In genomic region chr13:112986451-112986950, GRCm38 (mm10) we compare ENCODE assay signal across 9 mouse cellular contexts. TPM values are rescaled to one million over a fixed set of nuclear protein-coding genes. Genes with fewer than 3 reads are reported as not detected.
A peak's percentile ranks its signal among the peaks of the same experiment; 100 is the strongest.
DNase-seq lines count a peak whose midpoint lies in the region; ATAC-seq and TF ChIP-seq lines count a peak whose summit lies in the region.
"Had no signal": no experiment of that assay in that cellular context is flagged by ENCODE, and none has a peak within 500 bp of the region (broad histone marks: within the 10 kb centered on the region; RNA-seq: fewer than 3 reads in every experiment).

No protein-coding gene starts in this region.

- TF ChIP-seq EP300 in stomach, postnatal 0 days (optimal IDR thresholded peaks at IDR 0.05): no peak

- peak overlapping the region; percentile 97; the same call in 1 of the 2 replicates for H3K4me2 ChIP-seq in stomach, embryonic 14.5 days (replicated peaks; ENCODE audit: low read depth, low read length)
- H3K4me2 ChIP-seq in stomach, postnatal 0 days (replicated peaks; ENCODE audit: low read depth): no peak overlapping the region
- H3K4me2 ChIP-seq in limb, embryonic 11.5 days (ENCODE audit: low read depth, severe bottlenecking): peak overlapping the region; percentile 77
- peak overlapping the region; percentile 96; the same call in 1 of the 2 replicates for H3K4me2 ChIP-seq in neural tube, embryonic 14.5 days (ENCODE audit: low read depth, low read length)

- peaks cover 39% of the 10 kb centered on the region for H3K27me3 ChIP-seq in stomach, embryonic 14.5 days (ENCODE audit: control insufficient read depth, insufficient read depth, low read length)
- H3K27me3 ChIP-seq in stomach, postnatal 0 days (ENCODE audit: control insufficient read depth, insufficient read depth, low read length): peaks cover 8% of the 10 kb centered on the region; the same call in 1 of the 2 replicates
- H3K27me3 ChIP-seq in limb, embryonic 11.5 days (ENCODE audit: control insufficient read depth, insufficient read depth, low read length): peaks cover 54% of the 10 kb centered on the region
- H3K27me3 ChIP-seq in neural tube, embryonic 14.5 days (ENCODE audit: control insufficient read depth, insufficient read depth, low read length): peaks cover 42% of the 10 kb centered on the region

- peaks cover 19% of the 10 kb centered on the region; the same call in 1 of the 2 replicates for H3K4me1 ChIP-seq in stomach, embryonic 14.5 days (ENCODE audit: control insufficient read depth, insufficient read depth, low read length)
- H3K4me1 ChIP-seq in stomach, postnatal 0 days (replicated peaks; ENCODE audit: control insufficient read depth, insufficient read depth): peaks cover 5% of the 10 kb centered on the region; the same call in 1 of the 2 replicates
- peaks cover 31% of the 10 kb centered on the region for H3K4me1 ChIP-seq in limb, embryonic 11.5 days (ENCODE audit: control insufficient read depth, insufficient read depth, low read length)
- peaks cover 13% of the 10 kb centered on the region for H3K4me1 ChIP-seq in neural tube, embryonic 14.5 days (ENCODE audit: control insufficient read depth, insufficient read depth, low read length)

- intact Hi-C loops in gastrocnemius, postnatal 14 days (cut with DNase I; ENCODE audit: low total_unique reads): no loop called here

- no peak for ATAC-seq in stomach, embryonic 14.5 days (ENCODE audit: insufficient number of reproducible peaks, insufficient read depth, low FRiP score, low read depth)
- no peak for ATAC-seq in stomach, postnatal 0 days (ENCODE audit: low FRiP score, low TSS enrichment)
- no peak for ATAC-seq in limb, embryonic 11.5 days (ENCODE audit: insufficient number of reproducible peaks, low FRiP score, low TSS enrichment, low read depth)
- no peak for ATAC-seq in neural tube, embryonic 14.5 days (ENCODE audit: low read depth)

- DNase-seq in embryo, embryonic 10.5 days (ENCODE audit: low spot score): peak; percentile 44
- no peak for DNase-seq in embryo, embryonic 10 days (ENCODE audit: low spot score)
- DNase-seq in stomach, postnatal 0 days (ENCODE audit: low spot score): no peak
- peak; percentile 39 for DNase-seq in limb, embryonic 11.5 days (ENCODE audit: low spot score)
- no peak for DNase-seq in cerebellum, postnatal 14 days
- no peak for DNase-seq in gastrocnemius, postnatal 14 days

- H3K27ac ChIP-seq in stomach, embryonic 14.5 days (ENCODE audit: low read length): no peak overlapping the region
- no peak overlapping the region for H3K27ac ChIP-seq in stomach, postnatal 0 days (replicated peaks)
- H3K27ac ChIP-seq in limb, embryonic 11.5 days (replicated peaks; ENCODE audit: low read depth, low read length): no peak overlapping the region
- H3K27ac ChIP-seq in neural tube, embryonic 14.5 days (ENCODE audit: low read depth, low read length): no peak overlapping the region

- H3K4me3 ChIP-seq in stomach, embryonic 14.5 days (ENCODE audit: low read depth, low read length): 0 out of 2 replicates have a peak overlapping the region, but pooled peaks have one; percentile 46
- H3K4me3 ChIP-seq in stomach, postnatal 0 days (ENCODE audit: low read depth, low read length): no peak overlapping the region
- peak overlapping the region; percentile 44; the same call in 1 of the 2 replicates for H3K4me3 ChIP-seq in limb, embryonic 11.5 days (ENCODE audit: low read depth, low read length)
- H3K4me3 ChIP-seq in neural tube, embryonic 14.5 days (ENCODE audit: low read depth, low read length): no peak overlapping the region

- WGBS in stomach, embryonic 14.5 days: 2% methylated on average over 17 of the region's 17 CpGs
- WGBS in stomach, postnatal 0 days: 4% methylated on average over 17 of the region's 17 CpGs
- WGBS in limb, embryonic 11.5 days: 1% methylated on average over 17 of the region's 17 CpGs
- WGBS in neural tube, embryonic 14.5 days: under 1% methylated on average over 17 of the region's 17 CpGs

- no peak for TF ChIP-seq CTCF in stomach, postnatal 0 days (IDR thresholded peaks at IDR 0.05; ENCODE audit: low read depth)

- no peaks in the 10 kb centered on the region for H3K36me3 ChIP-seq in stomach, embryonic 14.5 days (ENCODE audit: control insufficient read depth, insufficient read depth, low read length)
- no peaks in the 10 kb centered on the region for H3K36me3 ChIP-seq in stomach, postnatal 0 days (ENCODE audit: control insufficient read depth, insufficient read depth, low read length)
- no peaks in the 10 kb centered on the region for H3K36me3 ChIP-seq in limb, embryonic 11.5 days (ENCODE audit: control insufficient read depth, insufficient read depth, low read length)
- H3K36me3 ChIP-seq in neural tube, embryonic 14.5 days (ENCODE audit: control insufficient read depth, insufficient read depth, low read length): no peaks in the 10 kb centered on the region

- H3K9ac ChIP-seq in stomach, embryonic 14.5 days (replicated peaks; ENCODE audit: low read depth, low read length): no peak overlapping the region
- H3K9ac ChIP-seq in stomach, postnatal 0 days (ENCODE audit: low read length): no peak overlapping the region
- no peak overlapping the region for H3K9ac ChIP-seq in limb, embryonic 11.5 days (ENCODE audit: low read length)
- no peak overlapping the region for H3K9ac ChIP-seq in neural tube, embryonic 14.5 days (replicated peaks; ENCODE audit: low read depth, low read length)

- H3K9me3 ChIP-seq in stomach, embryonic 14.5 days (ENCODE audit: control insufficient read depth, low read depth, low read length): no peaks in the 10 kb centered on the region
- no peaks in the 10 kb centered on the region for H3K9me3 ChIP-seq in stomach, postnatal 0 days (ENCODE audit: control insufficient read depth, low read length)
- no peaks in the 10 kb centered on the region for H3K9me3 ChIP-seq in limb, embryonic 11.5 days (ENCODE audit: control insufficient read depth, low read length)
- no peaks in the 10 kb centered on the region for H3K9me3 ChIP-seq in neural tube, embryonic 14.5 days (ENCODE audit: control insufficient read depth, low read length)

RNA-seq across cellular contexts. Expression of gene Ccno, which starts 1.1 kb away (rescaled TPM):
- 0.35 and 0.67 TPM in 2 replicates for polyA plus RNA-seq in stomach, embryonic 14.5 days (2014; fragmentation: Nextera tagmentation; extraction: Ambion mirVana)
- polyA plus RNA-seq in stomach, postnatal 0 days (2015; fragmentation: Nextera tagmentation; extraction: Ambion mirVana): 0.21 and 0.41 TPM in 2 replicates
- 0.15 TPM in 1 of 2 replicates, not detected in the other for polyA plus RNA-seq in limb, embryonic 11.5 days (2014; fragmentation: Nextera tagmentation; extraction: Ambion mirVana)
- polyA plus RNA-seq in neural tube, embryonic 14.5 days (2014; fragmentation: Nextera tagmentation; extraction: Ambion mirVana): 0.21 TPM in 1 of 2 replicates, not detected in the other
- under 1 TPM in 1 of 2 experiments, not detected in 1; 0.18 TPM for total RNA-seq in gastrocnemius, postnatal 14 days (2021)

RNA-seq across cellular contexts. Expression of gene Mcidas, which starts 7.1 kb away (rescaled TPM):
- polyA plus RNA-seq in stomach, embryonic 14.5 days (2014; fragmentation: Nextera tagmentation; extraction: Ambion mirVana): 0.17 TPM in 2 replicates
- 0.11 and 0.17 TPM in 2 replicates for polyA plus RNA-seq in stomach, postnatal 0 days (2015; fragmentation: Nextera tagmentation; extraction: Ambion mirVana)
- polyA plus RNA-seq in limb, embryonic 11.5 days (2014; fragmentation: Nextera tagmentation; extraction: Ambion mirVana): not detected in 2 replicates
- polyA plus RNA-seq in neural tube, embryonic 14.5 days (2014; fragmentation: Nextera tagmentation; extraction: Ambion mirVana): 0.11 TPM in 1 of 2 replicates, not detected in the other
- total RNA-seq in gastrocnemius, postnatal 14 days (2021): not detected
- total RNA-seq: megakaryocyte-erythroid progenitor cell, adult 5-6 weeks had no signal

RNA-seq across cellular contexts. Expression of gene Cdc20b, which starts 48.4 kb away (rescaled TPM):
- polyA plus RNA-seq in stomach, embryonic 14.5 days (2014; fragmentation: Nextera tagmentation; extraction: Ambion mirVana): not detected in 2 replicates
- polyA plus RNA-seq in stomach, postnatal 0 days (2015; fragmentation: Nextera tagmentation; extraction: Ambion mirVana): not detected in 2 replicates
- not detected in 2 replicates for polyA plus RNA-seq in limb, embryonic 11.5 days (2014; fragmentation: Nextera tagmentation; extraction: Ambion mirVana)
- polyA plus RNA-seq in neural tube, embryonic 14.5 days (2014; fragmentation: Nextera tagmentation; extraction: Ambion mirVana): 0.12 TPM in 1 of 2 replicates, not detected in the other
- total RNA-seq in gastrocnemius, postnatal 14 days (2021): not detected
- total RNA-seq: megakaryocyte-erythroid progenitor cell, adult 5-6 weeks had no signal

RNA-seq across cellular contexts. Expression of gene Dhx29, which starts 59.2 kb away (rescaled TPM):
- polyA plus RNA-seq in stomach, embryonic 14.5 days (2014; fragmentation: Nextera tagmentation; extraction: Ambion mirVana): 20.4 and 22.8 TPM in 2 replicates
- 11.3 and 13.0 TPM in 2 replicates for polyA plus RNA-seq in stomach, postnatal 0 days (2015; fragmentation: Nextera tagmentation; extraction: Ambion mirVana)
- 33.2 and 39.9 TPM in 2 replicates for polyA plus RNA-seq in limb, embryonic 11.5 days (2014; fragmentation: Nextera tagmentation; extraction: Ambion mirVana)
- polyA plus RNA-seq in neural tube, embryonic 14.5 days (2014; fragmentation: Nextera tagmentation; extraction: Ambion mirVana): 30.0 TPM in 2 replicates
- total RNA-seq in gastrocnemius, postnatal 14 days (2021): 10 to 100 TPM; 10.1 to 10.8 TPM

RNA-seq across cellular contexts. Expression of gene Mtrex, which starts 59.3 kb away (rescaled TPM):
- polyA plus RNA-seq in stomach, embryonic 14.5 days (2014; fragmentation: Nextera tagmentation; extraction: Ambion mirVana): 72.3 and 80.6 TPM in 2 replicates
- polyA plus RNA-seq in stomach, postnatal 0 days (2015; fragmentation: Nextera tagmentation; extraction: Ambion mirVana): 21.5 and 21.7 TPM in 2 replicates
- polyA plus RNA-seq in limb, embryonic 11.5 days (2014; fragmentation: Nextera tagmentation; extraction: Ambion mirVana): 105 and 110 TPM in 2 replicates
- polyA plus RNA-seq in neural tube, embryonic 14.5 days (2014; fragmentation: Nextera tagmentation; extraction: Ambion mirVana): 66.8 and 79.0 TPM in 2 replicates
- 10 to 100 TPM; 23.0 to 24.5 TPM for total RNA-seq in gastrocnemius, postnatal 14 days (2021)

Comparison
In these comparisons a context has a peak if more than half of its experiments do, and no peak if none do; other contexts are left out.
1. DNase-seq: peak in embryo, embryonic 10.5 days (single experiment) and limb, embryonic 11.5 days (single experiment); none in embryo, embryonic 10 days (single experiment), stomach, postnatal 0 days (single experiment), cerebellum, postnatal 14 days (0 of 2) and gastrocnemius, postnatal 14 days (single experiment).
2. H3K4me3 ChIP-seq: peak in stomach, embryonic 14.5 days (single experiment) and limb, embryonic 11.5 days (single experiment); none in stomach, postnatal 0 days (single experiment) and neural tube, embryonic 14.5 days (single experiment).